Mouse (Mus musculus): Measurements from ENCODE around the gene Ganab.
A peak's percentile ranks its signal among the peaks of the same experiment; 100 is the strongest.
"Not testable (repeated sequence)": the region's sequence is repeated elsewhere in the genome, so short reads cannot be mapped to it uniquely, and the experiment has no call there.

The Ganab gene

DNA sequence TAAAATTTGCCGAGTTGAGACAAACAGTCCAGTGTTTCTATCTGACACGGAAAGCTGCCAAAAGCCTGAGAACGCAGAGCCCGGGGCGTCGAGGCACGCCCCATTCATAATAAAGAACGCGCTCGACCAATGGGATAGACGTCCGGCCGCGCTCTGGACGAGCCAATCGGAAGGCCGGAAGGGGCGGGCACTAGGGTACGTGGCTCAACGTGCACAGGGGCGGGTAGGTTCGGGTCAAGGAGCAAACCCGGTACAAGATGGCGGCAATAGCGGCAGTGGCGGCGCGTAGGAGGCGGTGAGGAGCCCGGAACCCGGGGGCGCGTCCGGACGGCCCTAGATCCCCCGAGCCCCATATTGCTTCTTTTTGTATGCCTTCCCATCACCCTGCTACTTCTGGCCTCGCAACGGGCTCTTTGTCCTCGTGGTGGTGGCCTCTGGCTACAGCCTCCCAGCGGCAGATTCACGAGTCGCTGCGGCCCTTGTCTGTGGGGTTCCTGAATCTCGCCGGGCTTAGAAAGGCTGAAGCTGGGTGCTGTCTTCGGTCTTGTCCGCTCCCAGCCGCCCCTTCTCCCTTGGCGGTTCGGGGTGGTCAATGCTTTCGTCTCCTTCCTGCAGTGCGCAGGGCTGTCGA lies at the start of gene Ganab:
Gene Ganab, plus strand, starts transcription at position 207 of the 631 bp plus-strand sequence.
- peak; percentile 99 for DNase-seq (ENCODE audit: low spot score)

GRCm38 (mm10) chr19:8848356-8848755 lies 49.5 kb upstream of the Ganab start:
- DNase-seq (ENCODE audit: low spot score), result no peak

DNA sequence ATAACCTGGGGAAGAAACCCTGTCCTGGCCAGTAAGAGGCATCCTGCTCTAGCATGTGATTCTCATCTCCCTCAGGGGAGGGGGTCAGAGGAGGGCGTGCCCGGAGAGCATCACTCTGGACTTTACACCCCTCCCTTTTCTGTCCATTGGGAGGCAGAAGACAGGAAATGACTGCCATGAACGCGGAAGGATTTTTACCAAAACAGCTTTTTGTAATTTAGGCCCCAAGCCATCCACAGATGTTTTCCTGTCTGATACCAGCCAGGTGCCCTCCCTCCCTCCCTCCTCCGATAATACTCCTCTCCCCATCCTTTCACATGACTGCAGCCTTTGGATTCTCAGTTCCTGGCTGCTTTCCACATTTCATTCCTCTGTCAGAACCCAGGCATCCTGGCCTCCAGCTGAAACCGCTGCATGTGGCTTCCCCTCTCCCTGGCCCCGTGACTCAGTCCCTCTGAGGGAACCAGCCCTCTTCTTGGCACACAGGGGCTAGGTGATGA lies 47.4 kb upstream of the Ganab start, which contains the start of gene Lrrn4cl:
Gene Lrrn4cl, plus strand, starts transcription at position 367 of the 500 bp plus-strand sequence.
- DNase-seq (ENCODE audit: low spot score), result peak; percentile 64

DNA sequence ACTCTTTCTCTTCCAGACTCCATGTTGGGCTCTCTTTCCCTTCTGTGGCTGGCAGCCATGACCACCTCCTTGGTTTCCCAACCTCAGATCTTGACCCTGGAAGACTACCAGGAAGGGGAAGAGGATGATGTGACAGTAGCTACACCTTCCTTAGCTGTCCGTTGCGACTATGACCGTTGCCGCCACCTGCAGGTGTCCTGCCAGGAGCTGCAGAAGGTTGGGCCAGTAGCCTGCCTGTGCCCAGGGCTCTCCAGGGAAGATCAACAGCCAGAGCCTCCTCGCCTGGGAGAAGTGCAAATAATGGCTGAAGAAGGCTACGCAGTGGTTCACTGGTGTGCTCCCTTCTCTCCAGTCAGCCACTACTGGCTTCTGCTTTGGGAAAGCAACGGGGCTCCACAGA lies 46.2 kb upstream of the Ganab start:
- no peak for DNase-seq (ENCODE audit: low spot score)

GRCm38 (mm10) chr19:8852236-8852928 lies 45.5 kb upstream of the Ganab start:
- DNase-seq (ENCODE audit: low spot score), result no peak

GRCm38 (mm10) chr19:8853117-8853516 lies 44.8 kb upstream of the Ganab start:
- no peak for DNase-seq (ENCODE audit: low spot score)

DNA sequence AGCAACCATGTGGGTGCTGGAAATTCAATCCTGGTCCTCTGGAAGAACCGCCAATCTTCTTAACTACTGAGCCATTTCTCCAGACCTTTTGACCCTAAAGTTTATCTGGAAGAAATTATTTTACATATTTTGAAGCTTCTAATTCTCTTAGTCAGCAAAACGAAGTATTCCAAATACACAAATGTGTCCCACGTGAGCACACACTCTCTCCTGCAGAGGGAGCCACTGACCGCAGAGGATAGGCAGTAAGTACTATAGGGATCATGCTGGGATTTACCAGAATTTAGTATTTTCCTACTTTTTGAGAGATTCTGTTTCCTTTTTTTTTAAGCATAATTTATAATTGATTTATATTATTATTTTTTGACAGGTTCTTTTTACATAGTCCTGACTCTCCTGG lies 40.2 kb upstream of the Ganab start:
- DNase-seq (ENCODE audit: low spot score), result peak; percentile 61

- peak; percentile 53 for DNase-seq (ENCODE audit: low spot score)
These were observed 38.9 kb upstream of the Ganab start for GRCm38 (mm10) chr19:8859018-8859417.

- DNase-seq (ENCODE audit: low spot score), result no peak
These were observed 33.6 kb upstream of the Ganab start for GRCm38 (mm10) chr19:8864265-8864664.

- not testable (repeated sequence) for DNase-seq (ENCODE audit: low spot score)
These were observed 27.5 kb upstream of the Ganab start for GRCm38 (mm10) chr19:8870381-8870780.

DNA sequence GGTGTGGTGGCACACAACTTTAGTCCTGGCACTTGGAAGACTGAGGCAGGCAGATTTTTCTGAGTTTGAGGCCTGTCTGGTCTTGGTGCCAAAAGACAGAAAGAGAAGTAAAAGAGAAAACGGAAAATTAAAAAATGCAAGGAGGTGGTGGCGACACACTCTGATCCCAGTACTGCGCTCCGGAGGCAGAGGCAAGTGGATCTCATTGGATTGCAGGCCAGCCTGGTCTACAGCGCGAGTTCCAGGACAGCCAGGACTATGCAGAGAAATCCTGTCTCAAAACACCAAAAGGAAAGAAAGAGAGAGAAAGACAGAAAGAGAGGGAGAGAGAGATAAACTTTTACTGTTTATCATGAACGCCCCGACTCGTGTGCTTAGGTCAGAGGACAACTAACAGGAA lies 27.0 kb upstream of the Ganab start:
- DNase-seq (ENCODE audit: low spot score), result no peak

DNA sequence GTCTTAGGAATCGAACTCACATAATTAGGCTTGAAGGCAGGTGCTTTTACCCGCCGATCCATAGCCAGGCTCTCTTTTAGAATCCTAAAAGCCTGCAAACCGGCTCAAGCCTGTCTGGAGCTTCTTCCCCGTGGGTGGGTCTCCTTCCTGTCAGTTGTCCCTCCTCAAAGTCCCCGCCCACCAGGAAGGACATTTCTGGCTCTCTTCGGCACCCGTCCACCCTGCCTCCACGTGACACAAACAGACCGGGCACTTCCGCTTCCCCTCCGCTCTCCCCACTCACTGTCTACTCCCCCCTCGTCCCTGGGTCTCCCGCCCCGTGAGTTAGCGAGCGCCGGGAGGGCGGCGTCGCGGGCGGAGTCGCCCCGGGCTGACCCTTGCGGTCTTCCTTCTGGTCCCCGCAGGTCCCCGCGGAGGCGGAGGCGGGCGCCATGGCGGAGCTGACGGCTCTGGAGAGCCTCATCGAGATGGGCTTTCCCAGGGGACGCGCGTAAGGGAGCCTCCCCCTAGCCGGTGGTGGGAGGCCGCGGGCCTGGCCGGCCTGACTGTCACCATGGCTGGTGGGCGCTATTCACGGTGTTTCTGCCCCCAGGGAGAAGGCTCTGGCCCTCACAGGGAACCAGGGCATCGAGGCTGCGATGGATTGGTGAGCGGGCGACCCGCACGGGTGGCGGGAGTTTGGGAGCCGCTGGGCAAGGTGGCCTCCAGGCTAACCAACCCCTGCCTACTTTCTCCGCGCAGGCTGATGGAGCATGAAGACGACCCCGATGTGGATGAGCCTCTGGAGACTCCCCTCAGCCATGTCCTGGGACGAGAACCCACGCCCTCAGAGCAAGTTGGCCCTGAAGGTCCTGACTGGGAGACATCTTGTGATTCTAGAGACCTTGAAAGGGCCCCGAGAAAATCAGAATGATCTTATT lies 26.3 kb upstream of the Ganab start, which contains the start of gene Ubxn1:
Gene Ubxn1, plus strand, starts transcription at position 230 of the 920 bp plus-strand sequence.
- peak; percentile 99 for DNase-seq (ENCODE audit: low spot score)

- DNase-seq (ENCODE audit: low spot score), result no peak
These were observed 25.5 kb upstream of the Ganab start for GRCm38 (mm10) chr19:8872266-8872840.

- DNase-seq (ENCODE audit: low spot score), result no peak
These were observed 22.8 kb upstream of the Ganab start for GRCm38 (mm10) chr19:8875031-8875430.

DNA sequence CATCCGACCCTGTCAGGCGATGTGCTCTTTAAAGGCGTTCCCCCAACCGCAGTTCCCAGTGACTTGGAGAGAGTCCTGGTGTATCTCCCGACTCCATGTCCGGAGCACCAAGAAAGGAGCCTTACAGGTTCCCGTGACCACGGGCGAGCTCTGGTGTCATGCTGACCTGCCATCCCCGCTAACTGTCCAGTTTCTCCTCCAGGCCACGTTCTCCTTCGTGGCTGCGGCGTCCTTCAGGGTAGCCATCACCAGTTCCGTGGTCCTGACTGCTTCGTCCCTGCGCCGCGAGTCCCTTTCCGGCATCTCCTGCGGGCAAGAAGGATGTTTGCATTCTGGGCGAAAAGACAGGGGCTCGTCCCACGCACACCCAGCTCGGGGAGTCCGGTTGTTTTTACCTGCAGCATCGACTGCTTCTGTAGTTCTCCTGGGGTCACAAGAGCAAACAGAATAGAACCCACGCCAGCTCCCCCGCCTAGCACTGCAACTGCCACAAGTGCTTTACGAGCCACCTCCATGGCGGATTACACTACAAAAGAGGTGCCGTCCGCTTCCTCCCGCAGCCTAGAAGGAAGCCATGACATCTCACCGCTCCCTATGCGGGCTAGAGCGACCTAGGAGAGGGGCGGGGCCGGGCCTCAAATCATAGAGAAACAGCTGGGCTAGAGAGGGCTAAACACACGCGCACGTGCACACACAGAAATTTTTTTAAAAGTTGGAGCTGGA lies 17.4 kb upstream of the Ganab start, which contains the start of gene Uqcc3:
Gene Uqcc3, minus strand, starts transcription at position 613 of the 723 bp plus-strand sequence.
- DNase-seq (ENCODE audit: low spot score), result peak; percentile 96

GRCm38 (mm10) chr19:8881034-8881392 lies 16.9 kb upstream of the Ganab start:
- no peak for DNase-seq (ENCODE audit: low spot score)

DNA sequence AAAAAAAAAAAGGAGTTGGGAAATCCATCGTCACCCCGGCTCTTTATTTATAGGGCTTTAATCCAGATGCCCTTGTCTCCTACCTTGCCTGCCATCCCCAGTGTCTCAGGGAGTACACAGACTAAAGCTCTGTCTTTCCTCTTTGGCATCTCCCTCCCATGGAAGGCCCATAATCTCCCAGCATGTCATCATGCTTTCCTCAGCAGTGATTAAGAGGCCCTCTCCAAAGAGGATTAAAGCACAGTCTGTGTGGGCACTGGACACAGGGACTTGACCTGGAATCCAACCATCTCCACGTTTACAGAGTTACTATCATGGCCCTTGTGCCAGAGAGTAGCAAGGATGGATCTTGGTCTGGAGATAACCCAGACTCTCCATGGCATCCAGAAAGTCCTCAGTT lies 14.3 kb upstream of the Ganab start, which contains the start of the genes Lbhd1 and Gm49403:
Gene Lbhd1, plus strand, starts transcription at position 117 of the 400 bp plus-strand sequence.
Gene Gm49403, plus strand, starts transcription at position 315 of the 400 bp plus-strand sequence.
- no peak for DNase-seq (ENCODE audit: low spot score)

DNA sequence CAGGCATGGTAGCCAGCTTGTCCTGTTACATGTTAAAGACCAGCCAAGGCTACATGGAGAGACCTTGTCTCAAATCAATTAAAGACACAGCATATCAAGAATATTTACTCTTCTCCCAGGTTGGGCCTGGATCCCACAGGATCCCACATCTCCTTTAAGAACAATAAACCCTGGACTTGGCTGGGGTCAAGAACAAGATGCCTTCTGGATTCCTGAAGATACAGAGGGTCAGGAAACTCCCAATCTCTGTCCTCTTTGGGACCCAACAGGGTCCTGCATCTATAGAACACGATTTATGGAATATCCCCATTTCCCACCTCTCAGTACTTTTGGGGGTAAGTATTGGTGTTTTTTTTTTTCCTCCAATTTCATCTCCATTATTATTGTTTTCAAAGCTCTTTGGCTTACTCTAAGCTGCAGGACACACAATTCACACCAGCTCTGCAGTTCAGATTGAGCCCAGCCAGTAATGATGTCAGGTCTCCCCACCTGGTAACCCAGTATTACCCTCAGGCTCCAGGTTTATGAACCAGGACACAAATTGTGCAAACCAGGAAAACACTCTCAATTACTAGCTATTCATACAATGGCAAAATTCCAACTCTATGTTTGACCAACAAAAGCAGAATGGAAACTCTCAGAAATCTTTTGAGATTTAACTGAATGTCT lies 10.8 kb upstream of the Ganab start:
- DNase-seq (ENCODE audit: low spot score), result no peak

GRCm38 (mm10) chr19:8887585-8888463 lies 10.0 kb upstream of the Ganab start:
- DNase-seq (ENCODE audit: low spot score), result peak; percentile 34

Data from embryo, embryonic 10.5 days (tissue).